Mouse (Mus musculus) ES-Bruce4 (cell line): ENCODE results near the gene Taf5l.

Source experiments
- CTCF ChIP-seq: IDR thresholded peaks from one replicate; pipeline ENCODE4 v1.8.1; 2011; ENCODE audit warnings: low read depth, low read length
- EP300 ChIP-seq: IDR thresholded peaks from 2 replicates; pipeline ENCODE4 v1.6.1; 2011; ENCODE audit warnings: low read depth, low read length; ENCODE audit not compliant: insufficient read depth
- POLR2A ChIP-seq: IDR thresholded peaks from one replicate; pipeline ENCODE4 v1.8.1; 2011; ENCODE audit warnings: low read length; ENCODE audit not compliant: insufficient read depth

GRCm38 (mm10) chr8:124039351-124039750 is 18.2 kb upstream of the Taf5l start:
- TF ChIP-seq POLR2A (no peak), EP300 (no peak), CTCF (no peak)
